Mouse (Mus musculus): Measurements from ENCODE around the gene Actr5. TPM values are rescaled to one million over a fixed set of nuclear protein-coding genes. Genes with fewer than 3 reads are reported as not detected.

Gene Actr5
- polyA plus RNA-seq, 1 experiment from 2014 or later = 10.6 TPM

GRCm38 (mm10) chr2:158611326-158611719 lies 13.4 kb upstream of the Actr5 start:
- H3K4me1 ChIP-seq (ENCODE audit: control insufficient read depth, insufficient read depth, low read length) = peaks cover 6% of the 10 kb centered on the region; the same call in 1 of the 2 replicates
- H3K27me3 ChIP-seq (replicated peaks; ENCODE audit: control insufficient read depth, insufficient read depth, low read length) = peaks cover 100% of the 10 kb centered on the region
- H3K9ac ChIP-seq (ENCODE audit: low read depth, low read length) = no peak overlapping the region
- H3K36me3 ChIP-seq (ENCODE audit: control insufficient read depth, insufficient read depth, low read length) = no peaks in the 10 kb centered on the region
- no peak overlapping the region for H3K27ac ChIP-seq (replicated peaks; ENCODE audit: low read depth, low read length)
- peak overlapping the region; percentile 29; the same call in 1 of the 2 replicates for H3K4me3 ChIP-seq (ENCODE audit: low read depth, low read length)
- DNase-seq (ENCODE audit: low spot score) = no peak
- under 1% methylated on average over 24 of the region's 30 CpGs for WGBS
- no peak for ATAC-seq (ENCODE audit: low read depth)
- peak overlapping the region; percentile 43; the same call in 1 of the 2 replicates for H3K4me2 ChIP-seq (ENCODE audit: low read depth, low read length)
- H3K9me3 ChIP-seq (ENCODE audit: control insufficient read depth, low read length) = no peaks in the 10 kb centered on the region

GRCm38 (mm10) chr2:158611726-158612670 lies 12.7 kb upstream of the Actr5 start:
- no peak overlapping the region; the same call in 1 of the 2 replicates for H3K4me3 ChIP-seq (ENCODE audit: low read depth, low read length)
- no peak overlapping the region for H3K9ac ChIP-seq (ENCODE audit: low read depth, low read length)
- peaks cover 100% of the 10 kb centered on the region for H3K27me3 ChIP-seq (replicated peaks; ENCODE audit: control insufficient read depth, insufficient read depth, low read length)
- no peak overlapping the region for H3K27ac ChIP-seq (replicated peaks; ENCODE audit: low read depth, low read length)
- no peaks in the 10 kb centered on the region for H3K9me3 ChIP-seq (ENCODE audit: control insufficient read depth, low read length)
- WGBS = 2% methylated on average over 29 of the region's 30 CpGs
- no peaks in the 10 kb centered on the region for H3K36me3 ChIP-seq (ENCODE audit: control insufficient read depth, insufficient read depth, low read length)
- peaks cover 6% of the 10 kb centered on the region; the same call in 1 of the 2 replicates for H3K4me1 ChIP-seq (ENCODE audit: control insufficient read depth, insufficient read depth, low read length)
- no peak overlapping the region for H3K4me2 ChIP-seq (ENCODE audit: low read depth, low read length)
- no peak for ATAC-seq (ENCODE audit: low read depth)
- DNase-seq (ENCODE audit: low spot score) = no peak

DNA sequence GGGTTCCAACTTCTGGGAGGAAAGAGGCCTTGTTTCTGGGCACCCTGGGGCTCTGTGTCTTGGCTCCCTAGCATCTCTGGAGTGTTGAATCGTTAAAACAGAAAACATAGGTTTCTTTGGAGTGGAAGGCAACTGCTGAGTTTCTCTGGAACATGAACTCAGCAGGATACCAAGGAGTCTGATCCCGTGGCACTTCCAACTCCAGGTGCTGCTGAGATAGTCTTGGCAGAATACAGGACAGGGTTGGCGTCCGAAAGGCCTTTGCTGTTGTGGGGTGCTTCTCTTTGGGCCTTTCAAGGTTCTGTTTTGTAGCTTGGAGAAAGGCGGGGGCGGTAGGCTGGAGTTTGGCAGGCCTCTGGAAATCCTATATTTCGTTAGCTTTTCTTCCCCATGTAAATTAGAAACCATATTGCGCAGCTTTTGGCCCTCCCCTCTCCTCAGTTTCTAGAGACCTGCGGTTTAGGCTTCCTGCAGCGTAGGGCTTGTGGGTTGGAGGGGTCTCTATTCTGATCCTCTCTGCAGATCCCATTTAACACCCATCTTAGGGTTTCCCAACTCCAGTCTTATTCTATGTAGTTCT lies 11.9 kb upstream of the Actr5 start:
- Histone ChIP-seq H3K9ac (ENCODE audit: low read depth, low read length) (no peak overlapping the region), H3K4me2 (ENCODE audit: low read depth, low read length) (no peak overlapping the region), H3K4me3 (ENCODE audit: low read depth, low read length) (no peak overlapping the region), H3K9me3 (ENCODE audit: control insufficient read depth, low read length) (no peaks in the 10 kb centered on the region), H3K27ac (replicated peaks; ENCODE audit: low read depth, low read length) (no peak overlapping the region), H3K36me3 (ENCODE audit: control insufficient read depth, insufficient read depth, low read length) (no peaks in the 10 kb centered on the region), H3K4me1 (ENCODE audit: control insufficient read depth, insufficient read depth, low read length) (peaks cover 6% of the 10 kb centered on the region; the same call in 1 of the 2 replicates), H3K27me3 (replicated peaks; ENCODE audit: control insufficient read depth, insufficient read depth, low read length) (peaks cover 100% of the 10 kb centered on the region)
- 2% methylated on average over 10 of the region's 10 CpGs for WGBS
- ATAC-seq (ENCODE audit: low read depth) (no peak), DNase-seq (ENCODE audit: low spot score) (no peak)

- no peak overlapping the region for H3K4me3 ChIP-seq (ENCODE audit: low read depth, low read length)
- ATAC-seq (ENCODE audit: low read depth) = no peak
- H3K9me3 ChIP-seq (ENCODE audit: control insufficient read depth, low read length) = no peaks in the 10 kb centered on the region
- DNase-seq (ENCODE audit: low spot score) = peak; percentile 61
- H3K9ac ChIP-seq (ENCODE audit: low read depth, low read length) = no peak overlapping the region
- H3K4me2 ChIP-seq (ENCODE audit: low read depth, low read length) = no peak overlapping the region
- peaks cover 6% of the 10 kb centered on the region; the same call in 1 of the 2 replicates for H3K4me1 ChIP-seq (ENCODE audit: control insufficient read depth, insufficient read depth, low read length)
- no peaks in the 10 kb centered on the region for H3K36me3 ChIP-seq (ENCODE audit: control insufficient read depth, insufficient read depth, low read length)
- peaks cover 100% of the 10 kb centered on the region for H3K27me3 ChIP-seq (replicated peaks; ENCODE audit: control insufficient read depth, insufficient read depth, low read length)
- H3K27ac ChIP-seq (replicated peaks; ENCODE audit: low read depth, low read length) = no peak overlapping the region
- 4% methylated on average over 47 of the region's 53 CpGs for WGBS
These were observed 10.9 kb upstream of the Actr5 start for GRCm38 (mm10) chr2:158613541-158614417.

GRCm38 (mm10) chr2:158614418-158614955 lies 10.2 kb upstream of the Actr5 start:
- no peak for DNase-seq (ENCODE audit: low spot score)
- H3K4me2 ChIP-seq (ENCODE audit: low read depth, low read length) = 0 out of 2 replicates have a peak overlapping the region, but pooled peaks have one; percentile 13
- no peaks in the 10 kb centered on the region for H3K36me3 ChIP-seq (ENCODE audit: control insufficient read depth, insufficient read depth, low read length)
- H3K27me3 ChIP-seq (replicated peaks; ENCODE audit: control insufficient read depth, insufficient read depth, low read length) = peaks cover 100% of the 10 kb centered on the region
- WGBS = 2% methylated on average over 39 of the region's 47 CpGs
- H3K4me1 ChIP-seq (ENCODE audit: control insufficient read depth, insufficient read depth, low read length) = peaks cover 6% of the 10 kb centered on the region; the same call in 1 of the 2 replicates
- no peak overlapping the region for H3K27ac ChIP-seq (replicated peaks; ENCODE audit: low read depth, low read length)
- H3K9ac ChIP-seq (ENCODE audit: low read depth, low read length) = no peak overlapping the region
- peak overlapping the region; percentile 9 for H3K4me3 ChIP-seq (ENCODE audit: low read depth, low read length)
- no peaks in the 10 kb centered on the region for H3K9me3 ChIP-seq (ENCODE audit: control insufficient read depth, low read length)
- ATAC-seq (ENCODE audit: low read depth) = no peak

GRCm38 (mm10) chr2:158615161-158615680 lies 9.5 kb upstream of the Actr5 start:
- WGBS = 2% methylated on average over 23 of the region's 24 CpGs
- Histone ChIP-seq H3K4me3 (ENCODE audit: low read depth, low read length) (peak overlapping the region; percentile 9; the same call in 1 of the 2 replicates), H3K4me2 (ENCODE audit: low read depth, low read length) (no peak overlapping the region), H3K36me3 (ENCODE audit: control insufficient read depth, insufficient read depth, low read length) (no peaks in the 10 kb centered on the region), H3K27me3 (replicated peaks; ENCODE audit: control insufficient read depth, insufficient read depth, low read length) (peaks cover 98% of the 10 kb centered on the region), H3K9ac (ENCODE audit: low read depth, low read length) (no peak overlapping the region), H3K9me3 (ENCODE audit: control insufficient read depth, low read length) (no peaks in the 10 kb centered on the region), H3K4me1 (ENCODE audit: control insufficient read depth, insufficient read depth, low read length) (peaks cover 6% of the 10 kb centered on the region; the same call in 1 of the 2 replicates), H3K27ac (replicated peaks; ENCODE audit: low read depth, low read length) (no peak overlapping the region)
- no peak for DNase-seq (ENCODE audit: low spot score)
- no peak for ATAC-seq (ENCODE audit: low read depth)

DNA sequence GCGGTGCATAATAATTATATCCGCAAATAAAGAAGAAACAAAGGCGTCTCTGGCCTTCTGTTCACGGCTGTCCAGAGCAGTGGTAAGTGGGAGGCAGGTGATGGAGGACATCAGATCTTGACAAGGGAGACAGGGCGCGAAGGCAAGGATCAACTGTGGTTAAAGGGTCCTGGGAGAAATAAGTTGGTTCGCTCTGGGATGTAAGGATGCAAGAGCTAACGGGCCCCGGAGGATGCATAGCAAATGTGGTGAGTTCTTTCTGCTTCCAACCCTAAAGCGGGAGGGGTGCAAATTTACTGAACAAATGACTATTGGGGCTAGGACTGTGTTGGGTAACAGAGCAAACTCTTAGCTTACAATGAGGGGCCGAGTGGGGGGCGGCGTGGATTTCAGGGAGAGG lies 9.0 kb upstream of the Actr5 start:
- no peak overlapping the region for H3K27ac ChIP-seq (replicated peaks; ENCODE audit: low read depth, low read length)
- H3K4me2 ChIP-seq (ENCODE audit: low read depth, low read length) = no peak overlapping the region
- H3K36me3 ChIP-seq (ENCODE audit: control insufficient read depth, insufficient read depth, low read length) = no peaks in the 10 kb centered on the region
- peaks cover 5% of the 10 kb centered on the region; the same call in 1 of the 2 replicates for H3K4me1 ChIP-seq (ENCODE audit: control insufficient read depth, insufficient read depth, low read length)
- H3K4me3 ChIP-seq (ENCODE audit: low read depth, low read length) = no peak overlapping the region
- peaks cover 93% of the 10 kb centered on the region for H3K27me3 ChIP-seq (replicated peaks; ENCODE audit: control insufficient read depth, insufficient read depth, low read length)
- H3K9me3 ChIP-seq (ENCODE audit: control insufficient read depth, low read length) = no peaks in the 10 kb centered on the region
- DNase-seq (ENCODE audit: low spot score) = no peak
- H3K9ac ChIP-seq (ENCODE audit: low read depth, low read length) = no peak overlapping the region
- 2% methylated on average over 13 of the region's 13 CpGs for WGBS
- no peak for ATAC-seq (ENCODE audit: low read depth)
